Mouse (Mus musculus) heart, postnatal 10 days (tissue): ENCODE measurements around the gene Fgf7. TPM values are rescaled to one million over a fixed set of nuclear protein-coding genes. Genes with fewer than 3 reads are reported as not detected.

Experiments used
- DNase-seq, 2 experiments: peaks; one replicate each; pipeline ENCODE4 v3.0.0; 2021
- intact Hi-C: fragments of 180-260 bp; cut with DNase I; formaldehyde crosslinking; loops from one replicate; pipeline ENCODE4 v1.15.1; 2025
- total RNA-seq, 2 experiments: library from RNA; stranded (reverse); gene quantifications; 2 replicates each; pipeline ENCODE4 v1.2.3; 2021

Gene Fgf7
- total RNA-seq: under 1 TPM; 0.64 to 0.81 TPM

- peak; percentile 29 to 36 for DNase-seq
- intact Hi-C loops: loop anchor here (10.0 kb wide), 1 partner anchor 270 kb away; no protein-coding TSS in a partner anchor
These were observed at the start of gene Fgf7 for GRCm38 (mm10) chr2:126034379-126035005. Gene Fgf7 (plus strand): TSS chr2:126034658.

DNA sequence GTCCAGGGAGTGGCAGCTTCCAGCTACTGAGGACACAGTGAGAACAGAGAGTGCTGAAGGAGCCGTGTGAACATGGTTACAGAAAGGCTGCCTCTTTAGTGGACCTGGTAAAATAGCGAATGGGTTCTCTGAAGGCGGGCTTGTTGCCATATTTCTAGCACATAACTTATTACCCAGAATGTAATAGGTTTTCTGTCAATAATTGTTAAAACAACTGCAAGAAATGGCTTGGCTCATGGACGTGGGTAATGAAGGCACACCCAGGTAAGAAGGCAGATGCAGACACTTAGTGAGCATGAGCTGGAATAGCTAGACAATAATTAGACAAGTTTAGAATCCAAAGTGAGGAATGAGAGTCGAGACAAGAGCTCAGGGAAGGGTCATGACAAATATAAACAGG, 32.2 kb upstream of the Fgf7 start:
- no peak for DNase-seq
- intact Hi-C loops: loop anchor here (10.0 kb wide), 1 partner anchor 107 kb away; no protein-coding TSS in a partner anchor

DNA sequence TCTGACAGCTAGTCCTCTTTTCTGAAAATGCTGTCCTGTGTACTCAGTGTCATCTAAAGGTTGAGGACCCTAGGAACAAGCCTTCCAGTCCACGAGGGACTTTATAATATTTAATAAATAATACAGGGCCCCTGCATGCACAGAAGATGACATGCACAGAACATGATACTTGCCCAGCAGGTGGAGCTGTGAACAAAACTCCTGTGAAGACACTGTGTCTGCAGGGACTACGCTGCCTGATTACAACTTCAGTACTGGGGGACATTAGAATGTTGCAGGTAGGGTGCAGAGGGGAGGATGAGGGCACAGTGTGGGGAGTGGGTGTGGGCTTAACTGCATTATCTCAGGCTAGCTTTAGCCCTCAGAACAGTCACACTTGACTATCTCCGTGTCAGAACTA, 28.4 kb upstream of the Fgf7 start:
- intact Hi-C loops: loop anchor here (1.0 to 10.0 kb wide), 5 partner anchors 111 to 515 kb away; no protein-coding TSS in a partner anchor
- DNase-seq: peak; percentile 68 to 74

- intact Hi-C loops: loop anchor here (1.0 to 10.0 kb wide), 5 partner anchors 112 to 515 kb away; no protein-coding TSS in a partner anchor
- DNase-seq: no peak
These were observed 27.7 kb upstream of the Fgf7 start for GRCm38 (mm10) chr2:126006742-126007141.

- no peak for DNase-seq
- intact Hi-C loops: no loop called here
These were observed 19.3 kb upstream of the Fgf7 start for GRCm38 (mm10) chr2:126014989-126015710.

- no peak for DNase-seq
- intact Hi-C loops: no loop called here
These were observed 18.5 kb upstream of the Fgf7 start for GRCm38 (mm10) chr2:126015763-126016473.

- intact Hi-C loops: loop anchor here (10.0 kb wide), 1 partner anchor 267 kb away; no protein-coding TSS in a partner anchor
- DNase-seq: no peak
These were observed 3.1 kb upstream of the Fgf7 start for GRCm38 (mm10) chr2:126031186-126031900.

DNA sequence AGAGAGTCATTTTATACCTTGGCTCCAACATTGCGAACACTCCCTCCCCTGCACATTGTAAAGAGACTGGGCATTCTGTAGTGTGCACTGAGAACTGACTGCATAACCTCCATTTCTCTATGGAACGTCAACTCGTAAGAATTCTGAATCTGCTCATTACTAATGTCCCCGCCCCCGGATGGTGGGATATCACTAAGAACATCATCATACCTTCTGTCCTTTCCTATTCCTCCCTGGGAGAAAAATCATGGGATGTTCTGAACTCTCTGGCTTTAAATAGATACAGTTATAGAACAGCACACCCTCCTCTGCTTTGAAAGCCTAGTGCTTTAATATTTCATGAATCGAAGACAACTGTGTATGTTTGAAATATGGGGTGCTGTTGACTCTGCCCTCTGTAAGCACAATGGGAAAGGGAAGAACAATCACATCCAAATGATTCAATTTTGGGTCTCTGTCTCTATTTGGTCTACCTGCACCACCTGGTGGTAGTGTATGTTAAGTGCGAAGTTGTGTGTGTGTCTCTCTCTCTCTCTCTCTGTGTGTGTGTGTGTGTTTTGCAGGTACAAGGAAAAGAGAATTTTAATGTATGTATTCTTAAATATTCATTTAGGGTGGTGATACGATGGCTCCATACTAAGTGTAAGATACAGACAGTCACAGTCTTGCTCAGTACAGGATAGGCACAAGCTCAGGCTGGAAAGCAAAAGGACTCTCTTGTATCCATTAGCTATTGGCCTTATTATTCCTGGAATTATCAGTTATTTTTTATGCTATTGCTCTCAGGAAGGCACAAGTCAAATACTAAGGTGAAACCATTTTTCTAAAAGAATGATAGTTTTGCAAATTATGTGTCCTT, 1.1 kb upstream of the Fgf7 start:
- DNase-seq: peak in 1 of 2 experiments; percentile 25
- intact Hi-C loops: loop anchor here (2.0 to 10.0 kb wide), 2 partner anchors 141 to 269 kb away; no protein-coding TSS in a partner anchor

DNA sequence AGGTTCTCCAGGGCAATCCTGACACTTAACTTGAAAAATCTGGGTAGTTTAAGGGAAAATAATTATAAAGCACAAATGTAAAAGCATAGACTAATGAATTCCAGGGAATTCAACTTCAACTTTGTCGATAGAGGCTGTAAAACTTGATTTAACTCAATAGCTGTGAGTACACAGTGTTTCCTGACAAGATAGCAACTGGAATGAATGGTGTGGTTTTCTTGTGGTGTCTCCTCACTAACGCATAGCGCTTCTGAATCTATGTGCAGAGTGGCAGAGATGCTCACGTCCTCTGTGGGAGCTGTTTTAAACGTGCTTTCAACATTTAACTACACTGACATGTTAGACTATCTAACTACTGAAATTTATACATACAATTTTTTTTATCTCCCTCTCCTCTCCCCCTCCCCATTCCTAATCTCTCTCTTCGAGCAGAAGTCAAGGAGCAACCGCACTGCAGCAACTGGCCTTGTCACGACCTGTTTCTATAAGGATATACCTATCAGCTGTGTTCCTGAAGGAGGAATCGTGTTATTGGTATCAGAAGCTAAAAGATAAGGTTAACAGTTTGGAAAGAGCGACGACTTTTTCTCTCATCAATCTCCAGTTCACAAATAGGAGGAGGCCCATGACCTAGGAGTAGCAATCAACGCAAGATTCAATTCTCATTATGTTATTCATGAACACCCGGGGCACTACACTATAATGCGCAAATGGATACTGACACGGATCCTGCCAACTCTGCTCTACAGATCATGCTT, 734 bp downstream of the Fgf7 start:
- no peak for DNase-seq
- intact Hi-C loops: loop anchor here (10.0 kb wide), 1 partner anchor 270 kb away; no protein-coding TSS in a partner anchor

GRCm38 (mm10) chr2:126036121-126036520, 1.7 kb downstream of the Fgf7 start:
- no peak for DNase-seq
- intact Hi-C loops: loop anchor here (10.0 kb wide), 1 partner anchor 271 kb away; no protein-coding TSS in a partner anchor

- intact Hi-C loops: loop anchor here (10.0 kb wide), 1 partner anchor 274 kb away; no protein-coding TSS in a partner anchor
- DNase-seq: no peak
These were observed 4.0 kb downstream of the Fgf7 start for GRCm38 (mm10) chr2:126038221-126039000.

DNA sequence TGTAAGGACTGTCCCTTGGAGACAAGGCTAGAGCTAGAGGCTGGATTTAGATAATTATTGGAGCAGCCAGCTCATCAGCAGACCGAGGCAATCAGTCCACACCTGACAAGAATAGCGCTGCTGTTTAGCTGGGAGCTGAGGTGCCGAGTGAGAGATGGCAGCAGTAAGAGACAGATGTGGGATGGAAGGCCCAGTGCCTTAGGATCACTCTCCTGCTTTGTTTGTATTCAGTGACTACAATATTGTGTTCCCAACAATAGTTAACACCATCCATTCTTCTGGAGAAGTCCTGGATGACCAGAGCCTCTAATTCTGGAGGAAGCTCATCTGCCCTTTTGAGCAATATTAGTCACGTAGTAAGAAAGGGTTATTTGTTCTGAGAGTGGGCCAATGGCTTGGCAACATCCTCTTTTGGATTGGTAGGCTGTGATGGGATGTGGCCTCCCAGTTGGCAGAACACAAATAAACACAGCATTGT, 5.0 kb downstream of the Fgf7 start:
- intact Hi-C loops: loop anchor here (10.0 kb wide), 1 partner anchor 275 kb away; no protein-coding TSS in a partner anchor

GRCm38 (mm10) chr2:126040651-126041050, 6.2 kb downstream of the Fgf7 start:
- no peak for DNase-seq
- intact Hi-C loops: no loop called here

More for the DNA sequence above, 5.0 kb downstream of the Fgf7 start:
- DNase-seq: peak; percentile 47 to 48

DNA sequence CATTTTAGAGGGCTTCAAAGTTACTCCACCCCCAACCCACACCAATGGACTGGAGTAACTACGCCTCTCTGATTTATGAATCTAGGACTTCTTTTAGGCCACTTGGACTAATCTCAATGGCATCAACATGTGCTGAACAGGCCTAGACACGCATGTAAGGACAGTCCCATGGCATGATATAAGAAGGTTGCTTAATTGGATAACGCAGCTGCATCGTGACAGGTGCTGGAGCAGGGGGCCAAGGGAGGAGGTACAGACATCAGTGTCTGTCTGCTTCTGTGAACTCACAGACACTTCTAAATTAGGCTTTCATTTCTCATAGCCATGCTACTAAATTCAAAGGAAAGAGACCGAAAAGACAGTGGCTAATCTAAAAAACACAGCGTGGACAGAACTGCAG, 6.8 kb downstream of the Fgf7 start:
- no peak for DNase-seq
- intact Hi-C loops: no loop called here

GRCm38 (mm10) chr2:126042674-126043073, 8.2 kb downstream of the Fgf7 start:
- intact Hi-C loops: no loop called here
- DNase-seq: no peak

DNA sequence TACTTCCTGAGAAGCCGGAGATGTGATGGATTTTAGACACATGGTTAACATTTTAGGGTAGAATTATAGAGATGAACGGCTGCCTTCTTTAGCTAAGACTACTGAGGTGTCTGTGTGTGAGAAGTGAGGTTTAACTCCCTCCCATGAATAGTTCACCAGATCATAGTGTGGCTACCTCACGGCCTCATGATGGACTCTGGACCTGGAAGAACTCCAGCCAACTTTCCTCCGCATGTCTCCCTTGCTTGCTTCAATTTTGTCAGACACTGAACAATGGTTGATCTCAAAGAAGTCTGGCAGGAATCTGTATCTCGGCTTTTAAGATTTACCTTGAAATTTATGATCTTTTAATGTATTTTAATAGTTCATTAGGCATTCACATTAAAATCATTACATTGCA, 11.2 kb downstream of the Fgf7 start:
- DNase-seq: no peak
- intact Hi-C loops: no loop called here

GRCm38 (mm10) chr2:126052749-126053557, 18.5 kb downstream of the Fgf7 start:
- DNase-seq: no peak
- intact Hi-C loops: no loop called here
